Mouse (Mus musculus) c-Kit-positive CD71-negative TER-119-negative erythroid progenitor cells, embryonic 14.5 days (primary cell): ENCODE data around the gene Dync1i1.
A peak's percentile ranks its signal among the peaks of the same experiment; 100 is the strongest.

ENCODE experiments used
- DNase-seq: peaks from one replicate; pipeline ENCODE4 v3.0.0-alpha.2; 2013; ENCODE audit warnings: low read depth

Dync1i1 gene

GRCm38 (mm10) chr6:5967545-5967944 is 242.1 kb downstream of the Dync1i1 start:
- DNase-seq, result no peak

GRCm38 (mm10) chr6:5969613-5970012 is 244.2 kb downstream of the Dync1i1 start:
- DNase-seq, result no peak

GRCm38 (mm10) chr6:5976241-5976640 is 250.8 kb downstream of the Dync1i1 start:
- no peak for DNase-seq

GRCm38 (mm10) chr6:5977238-5977920 is 251.9 kb downstream of the Dync1i1 start:
- DNase-seq, result no peak

GRCm38 (mm10) chr6:5991243-5991642 is 265.8 kb downstream of the Dync1i1 start:
- no peak for DNase-seq

GRCm38 (mm10) chr6:5991817-5992755 is 266.6 kb downstream of the Dync1i1 start:
- no peak for DNase-seq

GRCm38 (mm10) chr6:5993056-5993455 is 267.6 kb downstream of the Dync1i1 start:
- no peak for DNase-seq

GRCm38 (mm10) chr6:5997535-5997934 is 272.1 kb downstream of the Dync1i1 start:
- DNase-seq, result no peak

- no peak for DNase-seq
Observed at GRCm38 (mm10) chr6:6002061-6002460, 276.6 kb downstream of the Dync1i1 start.

GRCm38 (mm10) chr6:6004756-6005485 is 279.5 kb downstream of the Dync1i1 start:
- no peak for DNase-seq

- DNase-seq, result peak; percentile 51
Observed at GRCm38 (mm10) chr6:6005762-6006431, 280.5 kb downstream of the Dync1i1 start.

- DNase-seq, result no peak
Observed at GRCm38 (mm10) chr6:6011364-6011763, 285.9 kb downstream of the Dync1i1 start.

GRCm38 (mm10) chr6:6015616-6016015 is 290.2 kb downstream of the Dync1i1 start:
- no peak for DNase-seq

- DNase-seq, result no peak
Observed at GRCm38 (mm10) chr6:6016931-6017330, 291.5 kb downstream of the Dync1i1 start.

GRCm38 (mm10) chr6:6023976-6024375 is 298.5 kb downstream of the Dync1i1 start:
- DNase-seq, result no peak

- no peak for DNase-seq
Observed at GRCm38 (mm10) chr6:6027664-6028063, 302.2 kb downstream of the Dync1i1 start.

GRCm38 (mm10) chr6:6038773-6039550 is 313.5 kb downstream of the Dync1i1 start:
- no peak for DNase-seq

- DNase-seq, result no peak
Observed at GRCm38 (mm10) chr6:6046729-6047424, 321.4 kb downstream of the Dync1i1 start.

- DNase-seq, result no peak
Observed at GRCm38 (mm10) chr6:6052696-6053095, 327.3 kb downstream of the Dync1i1 start.

- DNase-seq, result no peak
Observed at GRCm38 (mm10) chr6:6053946-6054345, 328.5 kb downstream of the Dync1i1 start.
